Mouse (Mus musculus) WW6 (cell line): ENCODE measurements around the gene 4930404N11Rik.

Experiments used
- DNase-seq: peaks from one replicate; pipeline ENCODE4 v3.0.0-alpha.2; 2013; ENCODE audit warnings: low read depth, low spot score

The 4930404N11Rik gene

DNA sequence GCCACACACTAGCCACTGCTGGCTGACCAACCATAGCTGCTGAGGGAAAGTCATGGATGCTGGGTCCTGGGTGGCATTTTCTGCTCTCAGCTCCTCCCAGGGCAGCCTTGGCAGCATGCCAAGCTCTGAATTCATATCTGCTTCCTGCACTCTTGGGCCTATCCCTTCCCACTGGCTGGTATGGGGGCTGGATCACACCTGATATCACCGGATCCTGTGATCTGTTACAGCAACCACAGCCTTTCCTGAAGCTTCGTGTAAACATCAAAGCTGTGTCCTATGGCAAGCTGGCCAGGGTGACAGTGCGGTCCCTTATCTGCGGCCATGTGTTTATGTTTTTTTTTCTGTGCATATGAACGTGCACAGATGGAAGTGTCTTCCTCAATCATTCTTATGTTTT, 16.4 kb upstream of the 4930404N11Rik start:
- no peak for DNase-seq

DNA sequence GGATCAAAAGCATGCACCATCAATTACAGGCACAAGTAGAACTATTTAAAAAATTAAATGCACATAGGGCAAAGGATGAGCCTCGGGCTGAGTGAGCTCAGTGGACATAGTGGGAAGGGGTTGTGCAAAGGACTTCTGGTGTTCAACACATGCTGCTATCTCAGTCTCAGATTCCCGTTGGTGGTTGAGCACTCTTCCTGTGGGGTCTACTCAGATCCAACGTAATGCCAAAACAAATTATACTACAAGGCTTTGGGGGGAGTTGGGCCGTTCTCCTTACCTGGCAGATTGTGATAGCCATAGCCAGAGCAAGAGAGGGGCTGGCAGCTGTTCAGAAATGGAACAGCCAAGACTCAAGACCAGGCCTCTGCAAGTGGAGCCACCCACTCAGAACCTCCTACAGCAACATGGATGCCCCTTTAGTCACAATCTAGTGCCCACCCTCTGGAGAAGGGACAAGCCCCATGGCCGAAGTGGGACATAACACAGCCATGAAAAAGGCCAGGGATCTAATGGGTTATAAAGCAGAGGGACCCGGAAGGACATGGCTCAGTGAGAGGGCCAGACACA, 14.3 kb upstream of the 4930404N11Rik start:
- no peak for DNase-seq

DNA sequence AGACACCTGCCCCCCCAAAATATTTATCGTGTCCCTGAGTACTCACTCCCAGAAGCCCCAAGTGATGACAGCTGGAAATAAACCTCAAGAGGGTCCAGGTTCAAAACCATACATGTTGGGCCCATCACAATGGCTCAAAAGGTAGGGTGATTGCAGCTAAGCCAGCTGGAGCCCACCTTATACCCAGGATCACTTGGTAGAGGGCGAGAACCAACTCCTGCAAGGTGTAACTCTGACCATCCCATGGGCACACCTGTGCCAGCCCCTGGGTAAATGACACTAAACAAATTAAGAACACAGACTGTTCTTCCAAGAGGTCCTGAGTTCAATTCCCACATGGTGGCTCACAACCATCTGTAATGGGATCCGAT, 13.6 kb upstream of the 4930404N11Rik start:
- no peak for DNase-seq

DNA sequence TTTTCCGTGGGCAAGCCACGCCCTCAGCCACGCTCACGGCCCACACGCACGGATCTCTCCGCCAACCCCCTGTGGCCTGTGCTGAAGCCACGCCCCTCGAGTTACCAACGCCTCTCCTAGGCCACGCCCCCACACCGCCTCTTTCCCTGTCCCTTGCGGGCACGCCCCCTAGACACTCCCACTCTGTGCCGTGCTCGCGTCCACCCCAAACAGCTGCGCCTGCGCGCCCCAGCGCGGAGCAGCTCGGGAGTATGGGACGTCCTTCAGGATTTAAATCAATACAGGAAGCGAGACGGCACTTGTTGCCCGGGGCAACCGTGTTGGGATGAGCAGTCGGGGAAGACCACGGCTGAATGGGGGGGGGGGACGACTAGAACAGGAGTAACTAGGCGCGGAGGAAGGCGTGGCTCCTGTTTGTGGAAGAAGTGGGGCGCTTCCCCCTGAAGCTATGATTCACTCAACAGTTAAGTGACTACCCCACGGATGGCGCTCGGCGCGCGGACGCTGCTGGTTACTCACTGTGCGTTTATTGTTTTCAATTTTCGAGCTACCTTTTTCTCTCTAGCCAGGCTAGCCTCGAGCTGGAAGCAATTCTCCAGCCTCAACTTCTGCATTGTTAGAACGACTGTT, 13.1 kb upstream of the 4930404N11Rik start:
- DNase-seq = peak; percentile 99

DNA sequence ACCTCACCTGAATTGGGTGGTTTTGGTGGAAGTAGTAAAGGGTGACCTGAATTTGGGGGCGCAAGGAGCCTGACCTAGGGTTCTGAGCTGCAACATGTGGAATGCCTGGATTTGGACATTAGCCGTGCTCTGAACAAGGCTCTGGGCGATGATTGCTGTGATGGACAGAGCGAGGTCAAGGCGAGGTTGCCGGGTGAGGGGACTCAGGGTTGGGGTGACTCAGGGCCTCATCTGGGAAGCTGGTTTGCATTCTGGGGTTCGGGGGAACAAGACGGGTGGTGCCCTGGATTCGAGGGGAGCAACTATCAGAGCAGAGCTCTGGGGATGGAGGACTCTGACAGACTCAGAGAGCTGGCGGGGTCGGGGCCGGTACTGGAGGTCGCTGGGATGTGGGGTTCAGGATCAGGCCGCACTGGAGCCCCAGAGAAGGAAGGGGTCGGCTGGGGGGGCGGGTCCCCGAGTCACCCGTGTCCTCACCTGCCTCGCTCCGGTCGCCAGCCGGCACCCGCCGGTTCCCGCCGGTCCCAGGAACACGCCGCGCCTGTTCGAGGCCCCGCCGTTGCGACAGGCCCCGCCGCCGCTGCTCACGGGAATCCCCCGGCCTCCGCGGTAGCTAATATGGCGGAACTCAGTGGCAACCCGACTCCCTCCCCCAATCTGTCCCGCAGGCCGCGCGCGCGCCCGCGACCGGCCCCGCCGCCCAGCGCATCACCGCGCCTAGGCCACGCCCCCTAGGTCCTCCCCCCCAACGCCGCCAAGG, 12.4 kb upstream of the 4930404N11Rik start, which contains the start of gene Fzr1:
TSS of gene Fzr1 (minus strand) at position 724 of the 760 bp plus-strand sequence.
- no peak for DNase-seq

DNA sequence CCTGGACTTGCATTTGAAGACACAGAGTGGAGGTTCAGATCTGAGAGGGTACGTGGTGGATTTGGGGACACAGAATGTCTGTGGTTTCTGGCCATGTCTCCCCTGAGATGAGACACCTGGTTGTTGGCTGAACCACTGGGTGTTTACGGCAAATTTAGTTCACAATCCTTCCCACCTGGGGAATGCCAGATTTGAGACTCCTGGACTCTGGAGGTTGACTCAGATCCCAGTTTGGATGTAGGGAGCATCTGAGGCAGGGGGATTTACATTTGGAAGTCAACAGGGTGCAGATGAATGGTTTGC, 11.7 kb upstream of the 4930404N11Rik start:
- no peak for DNase-seq

DNA sequence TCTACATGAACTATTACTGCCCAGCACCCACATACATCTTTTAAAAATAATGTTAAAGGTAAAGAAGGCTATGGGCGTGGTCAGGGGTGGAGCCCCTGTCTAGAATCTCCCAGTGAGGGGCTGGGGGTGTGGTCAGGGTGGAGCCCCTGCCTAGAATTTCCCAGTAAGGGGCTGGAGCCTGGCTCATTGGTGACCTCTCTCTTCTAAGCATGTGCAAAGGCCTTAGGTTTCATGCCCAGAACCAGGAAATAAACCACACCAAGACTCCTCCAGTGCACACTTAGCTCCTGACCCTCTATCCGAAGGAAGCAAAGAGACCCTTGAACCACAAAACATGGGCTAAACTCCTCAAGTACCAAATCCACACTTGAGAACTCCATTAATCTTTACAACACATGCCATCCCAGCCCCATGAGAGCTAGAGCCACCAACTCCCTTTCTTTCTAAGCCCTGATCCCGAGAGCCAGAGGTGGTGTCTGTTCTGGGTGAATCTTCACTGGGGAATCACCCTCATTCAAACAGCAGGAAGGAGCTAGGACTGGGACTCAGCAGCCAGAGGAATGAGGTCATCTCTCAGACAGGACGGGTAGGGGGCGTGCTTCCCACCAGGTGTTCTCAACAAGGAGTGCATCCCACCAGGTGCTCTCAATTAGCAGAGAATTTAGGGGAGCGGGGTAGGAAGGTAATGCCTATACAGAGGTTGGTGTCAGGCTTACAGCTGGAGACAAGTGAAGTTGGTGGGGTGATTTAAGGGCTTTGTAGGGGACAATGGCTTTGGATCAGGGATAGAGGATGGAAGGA, 11.1 kb upstream of the 4930404N11Rik start:
- no peak for DNase-seq

DNA sequence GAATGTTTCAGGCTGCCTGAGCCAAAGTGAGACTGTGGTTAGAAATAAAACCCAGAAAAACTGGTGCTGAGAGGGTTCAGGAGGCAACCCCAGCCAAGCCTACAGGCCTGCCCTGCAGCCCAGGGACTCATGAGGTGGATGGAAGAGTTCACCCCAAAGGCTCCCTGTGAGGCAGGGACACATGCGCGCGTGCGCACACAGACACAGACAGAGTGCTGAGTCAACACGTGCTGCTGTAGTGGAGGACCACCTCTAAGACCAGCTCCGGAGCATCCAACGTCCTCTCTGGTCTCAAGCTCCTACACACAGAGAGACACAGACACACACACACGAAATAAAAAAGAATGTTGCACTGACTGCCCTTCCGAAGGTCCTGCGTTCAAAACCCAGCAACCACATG, 9.7 kb upstream of the 4930404N11Rik start:
- no peak for DNase-seq

DNA sequence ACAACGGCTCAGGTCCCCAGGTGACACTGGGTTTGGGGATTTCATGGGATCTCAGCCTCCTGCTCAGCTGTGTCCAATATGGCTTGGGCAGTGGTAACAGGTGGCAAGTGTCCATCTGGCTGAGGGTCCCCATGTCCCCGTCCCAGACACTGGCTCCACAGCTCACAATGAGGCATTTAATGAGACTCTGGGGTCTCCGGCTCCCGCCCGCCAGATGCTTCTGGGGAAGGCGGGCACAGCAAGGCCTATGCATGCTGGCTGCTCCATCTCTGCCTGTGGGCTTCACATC, 1.5 kb upstream of the 4930404N11Rik start:
- DNase-seq = no peak

DNA sequence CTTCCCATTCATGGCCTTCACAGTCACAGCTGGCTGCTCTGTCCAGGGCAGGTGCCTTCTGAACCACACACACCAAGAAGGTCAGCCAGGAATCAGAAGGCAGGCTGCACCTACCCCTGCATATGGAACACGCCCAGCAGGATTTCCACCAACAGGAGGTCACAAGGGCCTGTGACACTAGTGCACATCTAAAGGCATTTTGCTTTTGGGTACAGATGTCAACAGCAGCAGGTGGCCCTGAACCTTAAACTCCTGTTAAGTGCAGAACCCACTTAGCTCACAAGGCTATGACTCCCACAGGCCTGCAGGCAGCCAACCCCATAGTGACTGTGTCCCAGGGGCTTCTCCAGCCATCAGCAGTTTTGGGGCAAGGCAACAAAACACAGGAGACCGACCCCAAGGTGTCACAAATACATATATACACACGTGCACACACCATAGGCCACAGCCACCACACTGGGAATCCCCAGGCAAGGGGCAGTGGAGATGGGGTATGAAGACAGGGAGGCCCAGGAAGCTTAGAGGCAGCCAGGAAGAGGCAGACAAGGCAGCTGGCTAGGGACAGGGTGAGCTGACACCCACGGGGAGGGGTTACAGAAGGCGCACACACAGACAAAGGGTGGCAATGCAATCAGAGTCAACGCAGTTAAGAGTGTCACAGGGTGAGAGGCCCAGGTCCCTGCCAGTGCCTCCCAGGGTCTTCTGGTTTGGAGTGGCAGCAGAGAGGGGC, 1.0 kb upstream of the 4930404N11Rik start:
- DNase-seq = no peak

DNA sequence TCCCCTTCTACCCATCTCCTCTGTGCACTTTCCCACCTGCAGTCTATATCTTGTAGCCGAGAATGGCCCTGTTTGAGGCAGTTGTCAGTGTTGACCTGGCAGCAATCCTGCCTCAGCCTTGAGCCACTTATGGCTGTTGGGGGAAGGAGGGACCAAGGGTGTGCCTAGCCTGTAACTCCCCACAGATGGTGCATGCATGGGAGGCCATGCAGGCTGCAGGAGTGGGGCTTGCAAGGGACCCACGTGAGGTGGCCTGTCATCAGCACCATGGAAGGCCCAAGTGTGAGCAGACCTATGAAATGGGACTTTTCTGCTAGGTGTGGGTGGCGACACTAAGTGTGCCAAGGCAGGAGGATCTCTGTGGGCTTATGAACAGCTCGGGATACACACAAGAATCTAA, 543 bp downstream of the 4930404N11Rik start:
- no peak for DNase-seq

DNA sequence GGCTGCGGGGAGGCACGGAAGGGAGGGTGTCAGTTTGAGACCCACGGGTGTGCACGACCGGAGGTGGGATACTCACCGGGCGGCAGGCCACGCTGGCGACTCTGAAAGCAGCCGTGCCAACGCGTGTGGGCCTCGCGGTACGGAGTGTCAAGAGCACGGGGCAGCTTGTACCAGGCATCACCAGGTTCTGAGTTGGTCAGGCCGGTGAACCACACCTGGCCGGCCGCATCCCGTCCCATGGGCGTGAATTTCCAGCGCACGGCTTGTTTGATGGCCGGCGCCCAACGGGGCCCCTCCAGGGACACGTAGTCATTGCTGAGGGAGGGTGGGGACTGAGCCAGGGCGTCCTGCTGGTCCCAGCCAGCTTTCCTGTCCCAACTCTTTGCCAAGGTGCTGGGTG, 950 bp downstream of the 4930404N11Rik start:
- no peak for DNase-seq

DNA sequence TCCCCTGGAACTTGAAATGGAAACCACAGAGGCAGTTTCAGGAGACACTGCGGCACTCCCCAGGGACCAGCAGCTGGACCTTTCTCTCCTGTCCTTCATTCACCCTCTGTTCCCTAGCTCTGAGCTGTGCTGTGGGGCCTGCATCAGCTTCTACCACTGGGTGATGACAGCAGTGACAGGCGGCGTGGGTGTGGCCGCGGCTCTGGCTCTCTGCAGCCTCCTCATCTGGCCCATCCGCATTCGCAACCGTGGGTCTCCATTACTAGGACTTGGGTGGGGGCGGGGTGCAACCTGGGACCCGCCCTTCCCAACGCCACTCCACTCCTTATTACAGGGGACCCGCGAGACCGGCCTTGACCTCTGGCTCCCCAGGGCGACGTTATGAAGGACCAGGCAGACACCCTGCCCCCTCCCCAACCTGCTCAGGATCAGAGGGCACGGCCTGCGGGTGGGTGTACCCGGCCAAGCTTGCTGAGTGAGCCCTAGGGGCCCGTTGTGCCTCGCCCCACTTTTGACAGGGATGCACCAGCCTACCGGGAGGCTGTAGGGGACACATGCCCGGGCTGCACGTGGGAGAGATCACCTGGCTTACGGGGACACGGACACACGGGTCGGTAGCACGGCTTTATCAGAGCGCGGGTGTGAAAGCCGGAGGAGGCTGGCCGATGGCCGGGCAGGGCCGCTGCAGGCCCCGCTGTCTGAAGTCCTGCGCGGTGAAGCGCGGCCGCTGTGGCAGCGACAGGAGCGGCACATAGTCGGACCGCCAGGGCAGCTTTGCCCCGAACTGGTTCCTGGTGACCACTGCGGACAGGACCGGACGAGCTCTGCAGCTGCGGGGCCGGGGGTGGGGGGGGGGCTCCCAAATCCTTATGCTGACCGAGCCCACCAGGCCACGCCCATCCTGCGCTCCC, 1.9 kb downstream of the 4930404N11Rik start:
- no peak for DNase-seq

DNA sequence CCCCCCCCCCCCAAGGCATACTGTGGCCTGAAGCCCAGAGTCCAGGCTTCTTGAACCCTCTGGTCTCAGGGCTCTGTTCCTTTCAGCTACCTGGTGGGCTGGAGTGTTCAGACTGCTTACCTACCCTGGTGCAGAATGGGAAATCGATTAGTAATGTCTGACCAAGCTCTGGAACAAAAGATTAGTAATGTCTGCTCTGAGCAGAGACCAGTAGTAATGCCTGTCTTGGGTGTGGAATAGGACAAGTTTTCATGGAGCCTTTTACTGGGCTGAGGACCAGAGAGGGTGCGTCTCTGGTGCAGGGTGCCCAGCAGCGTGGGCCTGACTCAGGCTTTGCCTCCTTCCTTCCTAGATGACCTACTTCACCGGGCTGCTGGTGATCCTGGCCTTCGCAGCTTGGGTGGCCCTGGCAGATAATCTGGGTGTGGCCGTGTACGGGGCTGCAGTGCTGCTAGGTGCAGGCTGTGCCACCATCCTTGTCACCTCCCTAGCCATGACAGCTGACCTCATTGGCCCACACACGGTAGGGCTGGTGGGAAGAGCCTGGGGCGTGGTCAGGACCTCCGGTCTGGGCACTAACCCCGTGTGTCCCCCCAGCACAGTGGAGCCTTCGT, 3.2 kb downstream of the 4930404N11Rik start:
- DNase-seq = no peak

DNA sequence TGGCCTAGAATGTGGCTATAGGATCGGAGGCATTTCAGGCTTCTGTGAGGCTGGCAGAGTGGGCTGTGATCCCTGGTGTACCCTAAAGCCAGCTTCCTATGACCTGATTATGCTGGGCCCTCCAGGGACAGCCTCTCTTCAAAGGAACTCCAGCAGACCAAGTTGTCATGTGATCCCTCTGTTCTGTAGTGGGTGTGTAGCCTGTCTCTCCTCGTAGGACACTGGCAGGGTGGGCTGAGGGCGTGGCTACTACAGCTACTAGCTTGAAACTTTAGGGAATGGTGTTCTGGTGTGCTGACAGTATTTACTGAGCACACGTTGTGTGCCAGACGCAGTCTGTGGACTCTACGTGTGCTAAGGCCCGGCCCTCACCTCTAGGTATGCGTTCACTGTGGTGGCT, 4.9 kb downstream of the 4930404N11Rik start:
- DNase-seq = no peak

DNA sequence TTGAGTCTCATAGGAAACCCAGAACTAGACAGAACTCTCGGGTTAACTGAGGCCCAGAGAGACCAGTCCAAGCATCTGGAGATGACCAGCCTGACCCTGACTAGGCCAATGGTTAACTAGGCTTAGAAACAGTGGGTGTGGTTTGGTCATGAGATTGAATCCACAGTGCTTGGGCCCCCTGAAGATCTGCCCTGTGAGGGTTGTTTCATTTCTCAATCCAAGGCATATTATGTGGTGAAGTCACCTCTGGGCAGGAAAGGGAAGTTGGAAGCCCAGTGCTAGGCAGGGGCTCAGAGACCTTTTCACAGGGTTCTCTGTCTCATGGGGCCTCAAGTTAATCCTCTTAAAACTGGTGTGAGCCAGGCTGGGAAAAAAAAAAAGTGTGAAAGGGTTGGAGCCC, 6.8 kb downstream of the 4930404N11Rik start:
- no peak for DNase-seq

DNA sequence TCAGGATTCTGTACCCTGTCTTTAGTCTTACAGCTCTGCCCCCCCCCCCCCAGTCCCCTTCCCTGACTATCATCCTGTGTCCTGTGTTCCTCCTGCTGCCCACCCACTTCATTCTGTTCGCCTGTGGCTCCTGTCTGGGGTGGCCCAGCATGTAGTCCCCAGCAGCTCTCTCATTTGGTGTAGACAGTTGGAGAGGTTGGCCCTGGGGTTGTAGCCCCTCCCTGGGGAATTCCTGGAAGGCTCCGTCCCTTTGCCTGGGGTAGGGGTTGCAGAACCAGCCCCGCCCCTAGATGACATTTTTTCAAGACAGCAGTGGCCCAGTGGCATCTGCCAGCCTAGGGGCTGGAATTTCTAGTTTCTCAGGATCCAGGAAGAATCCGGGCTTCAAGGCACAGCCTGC, 7.4 kb downstream of the 4930404N11Rik start:
- no peak for DNase-seq

DNA sequence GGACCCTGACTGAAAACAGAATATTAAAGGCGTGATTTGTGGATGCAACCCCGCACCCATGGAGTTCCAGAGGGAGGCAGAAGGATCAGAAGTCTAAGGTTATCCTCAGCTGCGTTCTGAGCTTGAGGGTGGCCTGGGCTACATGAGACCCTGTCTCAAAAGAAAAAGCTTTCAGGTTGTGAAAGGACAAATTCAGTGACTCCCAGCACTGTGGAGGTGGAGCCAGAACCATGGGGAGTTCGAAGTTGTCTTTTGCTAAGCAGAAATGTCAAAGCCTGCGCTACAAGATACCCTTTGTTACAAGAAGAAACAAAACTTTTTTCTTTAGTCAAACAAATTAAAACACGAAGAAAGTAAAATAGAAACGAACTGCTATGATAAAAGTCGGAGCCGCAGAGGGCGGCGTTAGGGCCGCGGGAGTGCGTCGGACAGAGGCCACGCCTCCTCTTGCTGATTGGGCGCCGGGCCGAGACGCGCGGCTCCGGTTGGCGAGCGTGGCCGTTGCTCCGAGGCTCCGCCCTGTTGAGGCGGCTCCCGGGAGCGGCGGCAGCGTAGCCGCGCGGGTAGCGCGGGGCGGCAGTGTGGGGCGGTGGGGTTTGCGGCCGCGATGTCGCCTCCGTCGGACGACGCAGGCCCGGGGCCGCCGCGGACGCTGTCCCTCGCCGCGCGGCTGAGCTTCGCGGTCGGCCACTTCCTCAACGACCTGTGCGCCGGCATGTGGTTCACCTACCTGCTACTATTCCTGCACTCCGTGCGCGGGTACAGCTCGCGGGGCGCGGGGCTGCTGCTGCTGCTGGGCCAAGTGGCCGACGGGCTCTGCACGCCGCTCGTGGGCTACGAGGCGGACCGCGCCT, 8.4 kb downstream of the 4930404N11Rik start, which contains the start of gene Mfsd12:
TSS of gene Mfsd12 (plus strand) at position 501 of the 854 bp plus-strand sequence.
- DNase-seq = no peak

DNA sequence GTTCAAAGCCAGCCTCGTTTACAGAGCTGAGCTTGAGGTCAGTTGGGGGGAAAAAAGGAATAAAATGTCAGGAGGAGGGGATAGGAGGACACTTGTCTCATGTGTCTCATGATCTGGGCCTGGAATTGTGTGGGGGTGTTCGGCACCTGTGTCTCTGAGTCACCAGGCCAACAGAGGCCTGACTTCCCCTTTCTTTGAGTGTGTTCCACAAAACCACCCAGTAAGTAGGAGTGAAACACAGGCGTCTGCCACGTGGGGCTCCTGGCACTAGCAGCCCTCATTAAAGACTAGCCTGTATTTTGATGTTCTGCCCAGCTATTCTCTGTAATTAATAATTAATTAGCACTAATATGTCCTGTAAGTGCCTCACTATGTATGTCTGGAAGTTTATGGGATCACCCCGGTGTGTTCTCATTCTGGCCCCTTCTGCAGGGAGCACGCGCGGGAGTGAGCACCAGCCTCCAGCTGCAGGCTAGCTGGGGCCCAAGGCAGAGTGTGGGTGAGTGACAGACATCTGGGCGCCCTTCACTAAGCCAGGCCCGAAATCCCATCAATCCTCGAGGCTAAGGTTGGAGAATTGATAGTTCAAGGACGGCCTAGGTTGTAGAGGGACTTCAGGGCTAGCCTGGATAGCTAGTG, 9.1 kb downstream of the 4930404N11Rik start:
- DNase-seq = no peak
